Mouse (Mus musculus) forebrain, embryonic 14.5 days (tissue): ENCODE measurements around the gene Alkbh7. TPM values are rescaled to one million over a fixed set of nuclear protein-coding genes. Genes with fewer than 3 reads are reported as not detected.

Source experiments
- ATAC-seq: fragments of 200-750 bp; cut with Nextera tagmentation; 2 replicates; pipeline ENCODE4 v1.8.0; 2017; ENCODE audit warnings: mild to moderate bottlenecking, moderate library complexity
- DNase-seq: peaks from one replicate; pipeline ENCODE4 v3.0.0-alpha.2; 2015; ENCODE audit warnings: low spot score
- H3K27ac ChIP-seq: fragments of 300-500 bp; sonication (generic); 2 replicates; pipeline ENCODE4 v1.5.1; 2014; ENCODE audit warnings: low read depth, mild to moderate bottlenecking, control low read depth, low read length, moderate library complexity
- H3K27me3 ChIP-seq: fragments of 300-500 bp; sonication (generic); replicated peaks from 2 replicates; pipeline ENCODE4 v1.6.1; 2014; ENCODE audit warnings: low read length, control low read depth, mixed read lengths; ENCODE audit not compliant: control insufficient read depth, insufficient read depth
- H3K36me3 ChIP-seq: fragments of 300-500 bp; sonication (generic); 2 replicates; pipeline ENCODE4 v1.6.1; 2014; ENCODE audit warnings: low read length, control low read depth; ENCODE audit not compliant: control insufficient read depth, insufficient read depth
- H3K4me1 ChIP-seq: fragments of 300-500 bp; sonication (generic); 2 replicates; pipeline ENCODE4 v1.6.1; 2014; ENCODE audit warnings: antibody characterized with exemption, low read length, control low read depth; ENCODE audit not compliant: control insufficient read depth, insufficient read depth
- H3K4me2 ChIP-seq: fragments of 300-500 bp; sonication (generic); 2 replicates; pipeline ENCODE4 v1.6.1; 2014; ENCODE audit warnings: mild to moderate bottlenecking, control low read depth, low read length
- H3K4me3 ChIP-seq: fragments of 300-500 bp; sonication (generic); 2 replicates; pipeline ENCODE4 v1.5.1; 2014; ENCODE audit warnings: low read depth, low read length, control low read depth
- H3K9ac ChIP-seq: fragments of 300-500 bp; sonication (generic); 2 replicates; pipeline ENCODE4 v1.6.1; 2014; ENCODE audit warnings: mild to moderate bottlenecking, low read length, control low read depth, moderate library complexity
- H3K9me3 ChIP-seq: fragments of 300-500 bp; sonication (generic); replicated peaks from 2 replicates; pipeline ENCODE4 v1.6.1; 2016; ENCODE audit warnings: low read length, control low read depth, mixed read lengths; ENCODE audit not compliant: control insufficient read depth
- WGBS: fragments of 180-500 bp; shearing (Covaris S2); extraction: QIAGEN DNeasy Blood & Tissue Kit; methylation state at CpG from one replicate; pipeline ENCODE4 v1.1.7; 2014; 5-methylcytosine and 5-hydroxymethylcytosine counted together
- polyA plus RNA-seq: library from polyadenylated mRNA; unstranded; fragments of >200 nt; fragmentation: Nextera tagmentation; extraction: Ambion mirVana; gene quantifications from 2 replicates; pipeline ENCODE4 v1.2.1, GENCODE M21; 2014

The Alkbh7 gene
- polyA plus RNA-seq, 1 experiment from 2014 or later, result 44.8 TPM

DNA sequence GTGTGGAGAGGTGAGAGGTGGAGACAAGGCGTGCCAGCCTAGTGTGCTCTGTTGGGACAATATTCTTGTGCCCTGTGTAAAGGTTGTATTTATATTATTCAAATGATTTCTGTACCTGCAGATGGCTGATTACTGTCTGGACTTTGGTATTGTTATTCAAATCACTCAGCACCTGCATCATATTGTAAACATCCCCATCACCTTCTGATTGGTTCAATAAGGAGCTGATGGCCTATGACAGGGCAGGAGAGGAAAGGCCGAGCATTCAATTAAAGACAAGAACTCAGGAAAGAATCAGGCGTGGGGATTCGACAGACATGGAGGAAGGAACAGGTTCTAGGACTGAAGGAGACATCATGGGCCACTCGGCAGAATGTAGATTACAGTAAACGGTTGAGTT, 33.5 kb upstream of the Alkbh7 start:
- no peaks in the 10 kb centered on the region for H3K9me3 ChIP-seq
- WGBS, result 76% methylated on average over 6 of the region's 6 CpGs
- H3K27ac ChIP-seq, result no peak overlapping the region
- H3K36me3 ChIP-seq, result no peaks in the 10 kb centered on the region
- H3K4me2 ChIP-seq, result no peak overlapping the region
- no peaks in the 10 kb centered on the region for H3K27me3 ChIP-seq
- H3K4me3 ChIP-seq, result no peak overlapping the region
- ATAC-seq, result no peak
- no peaks in the 10 kb centered on the region for H3K4me1 ChIP-seq
- no peak for DNase-seq
- no peak overlapping the region for H3K9ac ChIP-seq

DNA sequence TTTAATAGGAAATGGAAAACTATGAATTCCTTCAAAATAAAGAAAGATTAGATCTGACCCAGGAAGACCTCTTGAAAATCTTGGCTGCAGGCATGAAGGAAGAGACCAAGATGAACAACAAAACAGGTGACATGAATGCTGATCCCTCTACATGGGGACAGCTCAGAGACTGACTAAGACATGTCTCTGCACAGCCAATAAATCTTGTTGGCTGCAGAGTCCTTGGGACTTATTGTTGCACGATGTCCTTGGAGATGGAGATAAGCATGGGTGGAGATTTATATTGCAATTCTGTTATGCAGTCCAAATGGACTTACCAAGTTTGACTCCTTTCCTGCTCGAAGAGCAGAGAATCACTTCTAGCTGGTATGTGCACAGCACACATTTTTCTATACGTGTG, 27.8 kb upstream of the Alkbh7 start:
- H3K36me3 ChIP-seq, result no peaks in the 10 kb centered on the region
- 74% methylated on average over 3 of the region's 3 CpGs for WGBS
- DNase-seq, result no peak
- H3K4me3 ChIP-seq, result no peak overlapping the region
- H3K27ac ChIP-seq, result no peak overlapping the region
- ATAC-seq, result no peak
- no peaks in the 10 kb centered on the region for H3K9me3 ChIP-seq
- no peak overlapping the region for H3K4me2 ChIP-seq
- no peak overlapping the region for H3K9ac ChIP-seq
- peaks cover 3% of the 10 kb centered on the region for H3K27me3 ChIP-seq
- no peaks in the 10 kb centered on the region for H3K4me1 ChIP-seq

DNA sequence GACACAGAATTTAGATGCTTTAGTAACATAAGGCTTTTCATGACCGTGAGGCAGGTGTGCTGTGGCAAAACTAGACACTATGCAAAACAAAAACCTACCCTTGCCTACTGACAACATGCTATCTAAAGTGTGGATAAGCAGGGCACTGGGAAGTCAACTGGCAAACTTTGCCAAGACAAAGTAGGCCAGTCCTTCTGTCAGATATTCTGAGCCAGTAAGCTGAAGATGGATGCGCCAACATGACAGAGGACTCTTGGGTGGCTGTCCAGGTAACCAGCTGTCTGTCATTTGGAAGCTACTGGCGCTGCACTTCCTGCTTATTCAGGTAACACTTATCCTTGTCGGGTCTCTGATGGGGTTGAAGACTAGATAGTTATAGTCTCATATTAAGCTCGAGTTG, 27.1 kb upstream of the Alkbh7 start:
- H3K4me3 ChIP-seq, result no peak overlapping the region

DNA sequence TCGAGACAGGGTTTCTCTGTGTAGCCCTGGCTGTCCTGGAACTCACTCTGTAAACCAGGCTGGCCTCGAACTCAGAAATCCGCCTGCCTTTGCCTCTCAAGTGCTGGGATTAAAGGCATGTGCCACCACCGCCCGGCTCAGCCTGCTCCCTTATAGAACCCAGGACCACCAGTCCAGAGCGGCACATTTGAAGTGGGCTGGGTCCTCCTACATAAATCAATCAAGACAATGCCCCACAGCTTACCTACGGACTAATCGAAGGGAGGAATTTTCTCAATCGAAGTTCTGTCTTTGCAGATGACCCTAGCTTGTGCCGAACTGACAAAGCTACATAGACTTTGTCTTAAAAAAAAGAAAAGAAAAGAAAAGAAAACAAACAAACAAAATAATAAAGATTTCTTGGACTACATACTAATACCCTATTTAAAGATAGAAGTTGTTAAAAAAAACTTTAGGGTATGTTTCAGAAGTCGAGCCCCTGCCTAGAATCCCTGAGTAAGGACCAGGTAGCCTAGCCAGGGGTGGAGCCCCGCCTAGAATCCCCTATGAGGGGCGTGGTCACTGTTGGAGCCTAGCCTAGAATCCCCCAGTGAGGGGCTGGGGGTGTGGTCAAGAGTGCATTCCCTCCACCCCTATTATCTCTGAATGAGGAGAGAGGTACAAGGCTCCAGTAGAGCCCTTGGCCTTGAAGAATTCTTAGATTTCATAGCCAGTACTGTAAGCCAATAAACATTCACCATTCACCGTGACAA, 23.0 kb upstream of the Alkbh7 start:
- Histone ChIP-seq H3K4me2 (no peak overlapping the region), H3K27me3 (peaks cover 3% of the 10 kb centered on the region), H3K9ac (no peak overlapping the region), H3K4me3 (no peak overlapping the region), H3K36me3 (no peaks in the 10 kb centered on the region), H3K9me3 (no peaks in the 10 kb centered on the region), H3K4me1 (no peaks in the 10 kb centered on the region), H3K27ac (no peak overlapping the region)
- ATAC-seq, result no peak
- DNase-seq, result no peak
- WGBS, result 70% methylated on average over 13 of the region's 14 CpGs

More for the DNA sequence above, 27.1 kb upstream of the Alkbh7 start:
- no peak for ATAC-seq
- no peaks in the 10 kb centered on the region for H3K9me3 ChIP-seq
- H3K36me3 ChIP-seq, result no peaks in the 10 kb centered on the region
- no peaks in the 10 kb centered on the region for H3K4me1 ChIP-seq
- H3K4me2 ChIP-seq, result no peak overlapping the region
- H3K27ac ChIP-seq, result no peak overlapping the region
- WGBS, result 64% methylated on average over 5 of the region's 5 CpGs
- H3K27me3 ChIP-seq, result peaks cover 3% of the 10 kb centered on the region
- no peak overlapping the region for H3K9ac ChIP-seq
- no peak for DNase-seq

DNA sequence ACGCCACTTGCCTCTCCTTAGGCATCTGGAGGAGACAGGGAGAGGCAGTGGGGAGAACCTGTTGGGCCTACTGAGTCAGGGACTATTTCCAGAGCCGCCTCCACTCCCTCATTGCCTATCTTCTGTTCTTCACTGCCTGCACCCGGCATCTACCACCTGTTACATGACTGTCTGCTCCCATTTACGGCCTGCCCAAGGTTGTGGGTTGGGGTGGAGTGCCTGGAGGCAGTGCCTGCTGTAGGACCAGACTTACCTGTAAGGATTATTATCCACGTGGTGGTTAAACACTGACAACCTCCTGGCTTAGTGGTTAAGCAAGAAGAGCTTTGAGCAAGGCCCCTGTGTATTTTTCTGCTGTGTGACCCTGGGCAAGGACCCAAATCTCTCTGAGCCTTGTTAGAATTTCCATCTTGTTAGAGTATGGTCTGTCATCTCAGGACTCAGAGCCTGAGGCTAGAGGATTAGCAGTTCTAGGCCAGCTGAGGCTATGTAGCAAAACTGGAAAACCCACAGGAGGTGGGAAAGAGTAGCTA, 22.4 kb upstream of the Alkbh7 start:
- DNase-seq (no peak), ATAC-seq (no peak)
- Histone ChIP-seq H3K4me1 (no peaks in the 10 kb centered on the region), H3K27ac (no peak overlapping the region), H3K9ac (no peak overlapping the region), H3K9me3 (no peaks in the 10 kb centered on the region), H3K4me3 (no peak overlapping the region), H3K27me3 (peaks cover 3% of the 10 kb centered on the region), H3K36me3 (no peaks in the 10 kb centered on the region), H3K4me2 (no peak overlapping the region)
- 75% methylated on average over 5 of the region's 5 CpGs for WGBS

DNA sequence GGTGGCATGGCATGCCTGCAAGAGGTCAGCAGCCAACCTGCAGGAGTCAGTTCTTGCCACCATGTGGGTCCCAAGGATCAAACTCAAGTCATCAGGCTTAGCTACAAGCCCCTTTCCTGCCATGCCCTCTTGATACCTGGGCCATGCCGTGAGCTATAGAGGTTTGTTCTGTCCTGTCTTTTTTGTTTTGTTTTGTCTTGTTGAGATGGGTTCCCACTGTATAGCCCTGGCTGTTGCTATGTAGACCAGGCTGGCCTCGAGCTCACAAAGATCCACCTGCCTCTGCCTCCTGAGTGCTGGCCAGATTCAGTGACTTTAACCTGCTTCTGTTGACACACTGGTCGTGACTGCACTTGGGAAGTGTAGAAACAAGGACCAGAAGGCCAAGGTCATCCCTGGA, 21.7 kb upstream of the Alkbh7 start:
- no peaks in the 10 kb centered on the region for H3K36me3 ChIP-seq
- H3K27me3 ChIP-seq, result peaks cover 3% of the 10 kb centered on the region; the same call in 1 of the 2 replicates
- DNase-seq (no peak), ATAC-seq (no peak)
- H3K9ac ChIP-seq, result no peak overlapping the region
- no peak overlapping the region for H3K4me2 ChIP-seq
- no peaks in the 10 kb centered on the region for H3K9me3 ChIP-seq
- H3K27ac ChIP-seq, result no peak overlapping the region
- no peak overlapping the region for H3K4me3 ChIP-seq
- 73% methylated on average over 3 of the region's 3 CpGs for WGBS
- H3K4me1 ChIP-seq, result no peaks in the 10 kb centered on the region

DNA sequence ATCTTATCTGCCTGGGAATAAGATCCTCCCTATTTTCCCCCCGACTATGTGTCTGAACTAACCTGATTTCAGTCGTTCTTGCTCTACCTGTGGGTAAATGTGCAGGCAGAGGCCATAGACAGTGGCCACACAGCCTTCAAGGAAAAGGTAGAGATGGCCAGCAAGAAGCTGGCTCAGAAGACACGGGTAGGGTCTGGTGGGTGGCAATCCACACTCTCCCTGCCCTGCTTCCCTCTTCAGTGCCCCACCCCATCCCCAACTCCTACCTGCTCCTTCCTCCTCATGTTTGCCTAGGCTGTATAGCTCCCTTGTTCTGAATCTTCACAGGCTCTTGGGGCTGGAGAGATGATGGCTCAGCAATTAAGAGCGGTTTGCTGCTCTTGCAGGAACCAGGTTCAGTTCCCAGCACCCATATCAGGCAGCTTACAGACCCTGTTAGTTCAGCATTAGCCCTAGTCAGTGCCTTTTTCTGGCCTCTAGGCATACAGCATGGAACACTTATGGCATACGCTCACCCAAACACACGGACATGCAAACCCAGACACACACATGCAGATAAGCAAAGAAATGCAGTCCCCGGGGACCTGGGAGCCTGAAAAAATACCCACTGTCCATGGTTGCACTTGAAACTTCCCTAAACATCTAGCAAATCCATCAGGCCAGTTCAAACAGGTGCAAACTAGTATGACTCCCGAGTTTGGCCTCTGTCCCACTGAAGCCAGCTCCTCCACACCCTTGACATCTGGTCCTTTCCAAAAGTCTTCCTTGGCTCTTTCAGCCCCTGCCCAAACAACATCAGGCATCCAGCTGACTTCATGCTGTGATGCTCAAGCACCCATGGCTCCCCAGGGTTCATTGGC, 20.4 kb upstream of the Alkbh7 start:
- Histone ChIP-seq H3K27me3 (no peaks in the 10 kb centered on the region), H3K9me3 (no peaks in the 10 kb centered on the region), H3K36me3 (no peaks in the 10 kb centered on the region), H3K4me3 (no peak overlapping the region), H3K4me1 (no peaks in the 10 kb centered on the region), H3K9ac (no peak overlapping the region), H3K4me2 (no peak overlapping the region), H3K27ac (no peak overlapping the region)
- WGBS, result 79% methylated on average over 8 of the region's 8 CpGs
- no peak for DNase-seq
- ATAC-seq, result no peak

DNA sequence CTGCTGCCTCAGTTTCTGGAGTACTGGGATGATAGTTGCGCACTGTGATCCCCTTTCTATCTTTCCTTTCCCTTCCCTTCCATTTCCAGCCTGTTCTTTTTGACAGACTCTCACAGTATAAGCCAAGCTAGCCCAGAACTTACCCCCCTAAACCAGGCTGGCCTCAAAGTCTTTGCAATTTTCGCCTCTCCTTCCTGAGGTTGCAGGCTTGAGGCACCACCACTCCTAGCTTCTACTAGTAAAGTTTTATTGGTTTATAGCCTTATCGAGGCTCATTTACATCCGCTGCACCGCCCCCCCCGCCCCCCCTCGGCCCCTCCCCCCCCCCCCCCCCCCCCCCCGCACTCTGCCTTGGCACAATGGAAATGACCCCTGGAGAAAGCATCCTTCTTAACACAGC, 17.6 kb upstream of the Alkbh7 start:
- no peak overlapping the region for H3K4me2 ChIP-seq
- WGBS, result 35% methylated on average over 7 of the region's 8 CpGs
- no peaks in the 10 kb centered on the region for H3K4me1 ChIP-seq
- no peak overlapping the region for H3K27ac ChIP-seq
- no peaks in the 10 kb centered on the region for H3K27me3 ChIP-seq
- ATAC-seq (no peak), DNase-seq (no peak)
- H3K4me3 ChIP-seq, result no peak overlapping the region
- no peaks in the 10 kb centered on the region for H3K36me3 ChIP-seq
- H3K9ac ChIP-seq, result no peak overlapping the region
- no peaks in the 10 kb centered on the region for H3K9me3 ChIP-seq

DNA sequence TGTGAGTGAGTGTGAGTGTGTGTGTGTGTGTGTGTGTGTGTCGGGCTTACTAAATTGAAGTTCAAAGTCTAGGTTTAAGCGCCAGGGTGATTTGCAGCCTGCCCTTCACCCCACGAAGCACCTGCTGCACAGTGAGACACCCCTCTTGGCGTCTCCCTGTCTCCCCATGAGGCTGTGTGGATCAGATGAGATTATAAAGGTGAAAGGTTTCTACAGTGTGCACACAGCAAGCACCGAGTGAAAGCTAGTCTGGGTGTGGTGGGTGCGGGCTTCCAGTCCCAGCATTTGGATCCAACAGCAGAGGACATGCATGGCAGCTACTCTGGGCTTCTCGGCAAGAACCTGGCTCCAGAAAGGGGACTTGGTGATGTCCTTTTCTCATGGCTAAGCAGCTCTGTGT, 16.1 kb upstream of the Alkbh7 start:
- DNase-seq, result no peak
- WGBS, result 76% methylated on average over 7 of the region's 7 CpGs
- no peaks in the 10 kb centered on the region for H3K27me3 ChIP-seq
- no peak overlapping the region for H3K9ac ChIP-seq
- no peak overlapping the region for H3K4me2 ChIP-seq
- no peaks in the 10 kb centered on the region for H3K9me3 ChIP-seq
- no peak overlapping the region for H3K4me3 ChIP-seq
- ATAC-seq, result no peak
- H3K4me1 ChIP-seq, result no peaks in the 10 kb centered on the region
- H3K27ac ChIP-seq, result no peak overlapping the region
- H3K36me3 ChIP-seq, result no peaks in the 10 kb centered on the region
